Mouse (Mus musculus): ENCODE results near the gene Irx2. TPM values are rescaled to one million over a fixed set of nuclear protein-coding genes. Genes with fewer than 3 reads are reported as not detected.

Irx2 gene
- total RNA-seq (2015; ENCODE audit: low replicate concordance) (not detected in 2 replicates), total RNA-seq (2017; ENCODE audit: low replicate concordance) (not detected in 2 replicates)

DNA sequence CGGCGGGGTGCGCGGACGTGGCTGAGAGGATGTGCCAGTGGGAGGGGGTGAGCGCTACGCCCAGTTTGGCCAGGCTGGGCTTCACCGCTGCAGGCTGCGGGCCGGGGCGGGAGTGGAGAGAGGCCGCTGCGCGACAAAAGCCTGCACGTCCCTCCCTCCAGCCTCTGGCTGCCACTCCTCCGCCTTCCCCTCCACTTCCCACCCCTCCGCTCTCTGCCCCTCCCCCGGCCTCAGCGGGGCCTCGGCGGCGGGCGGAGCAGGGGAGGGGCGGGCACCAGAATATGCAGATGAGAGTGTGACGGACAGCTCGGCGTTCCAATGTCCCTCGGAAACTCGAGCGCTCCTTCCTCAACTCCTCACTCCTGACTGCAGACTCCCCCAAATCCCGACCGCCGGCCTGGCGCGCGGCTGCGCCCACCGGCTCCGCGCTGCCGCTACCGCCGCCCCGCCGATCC, at the start of gene Irx2:
TSS of gene Irx2 (plus strand) at position 359 of the 455 bp plus-strand sequence.
- ATAC-seq (replicated peaks; ENCODE audit: low FRiP score, poor library complexity, severe bottlenecking), result no peak

DNA sequence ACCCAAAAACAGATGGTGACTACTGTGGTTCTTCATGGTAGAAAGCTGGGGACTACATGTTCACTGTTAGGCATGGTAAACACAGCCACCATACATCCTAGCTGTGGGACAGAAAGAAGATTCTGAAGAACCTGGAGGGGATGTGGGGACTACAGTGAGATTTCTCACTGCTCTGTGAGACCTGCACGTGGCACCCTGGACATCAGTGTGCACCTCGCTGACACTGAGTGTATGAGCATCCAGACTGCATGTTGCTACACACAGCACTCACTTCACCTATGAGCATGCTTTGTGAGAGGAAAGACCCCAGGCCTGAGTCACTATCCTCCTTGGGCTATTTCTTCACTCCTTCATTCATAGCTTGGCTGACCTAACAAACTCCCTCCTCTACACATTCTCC, 47.3 kb upstream of the Irx2 start:
- no peak for ATAC-seq (replicated peaks; ENCODE audit: low FRiP score, poor library complexity, severe bottlenecking)

DNA sequence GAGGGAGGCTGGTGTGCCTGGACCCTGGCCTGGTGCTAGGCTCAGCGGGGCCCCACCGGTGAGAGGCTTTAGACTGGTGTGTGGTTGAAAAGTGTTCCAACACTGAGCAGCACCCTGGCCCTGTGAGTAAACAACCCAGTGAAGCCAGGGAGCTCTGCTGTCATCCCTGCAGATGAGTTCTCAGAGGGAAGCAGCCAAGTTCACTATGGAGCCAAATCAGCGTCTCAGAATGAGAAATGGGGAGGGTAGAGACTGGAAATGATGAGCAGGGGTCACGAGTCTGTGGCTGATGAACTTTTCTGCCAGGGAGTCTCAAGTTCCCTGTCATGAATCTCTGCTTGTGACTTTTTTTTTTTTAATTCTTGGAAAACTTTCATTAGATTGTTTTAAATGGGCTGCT, 36.1 kb upstream of the Irx2 start:
- no peak for ATAC-seq (replicated peaks; ENCODE audit: low FRiP score, poor library complexity, severe bottlenecking)

DNA sequence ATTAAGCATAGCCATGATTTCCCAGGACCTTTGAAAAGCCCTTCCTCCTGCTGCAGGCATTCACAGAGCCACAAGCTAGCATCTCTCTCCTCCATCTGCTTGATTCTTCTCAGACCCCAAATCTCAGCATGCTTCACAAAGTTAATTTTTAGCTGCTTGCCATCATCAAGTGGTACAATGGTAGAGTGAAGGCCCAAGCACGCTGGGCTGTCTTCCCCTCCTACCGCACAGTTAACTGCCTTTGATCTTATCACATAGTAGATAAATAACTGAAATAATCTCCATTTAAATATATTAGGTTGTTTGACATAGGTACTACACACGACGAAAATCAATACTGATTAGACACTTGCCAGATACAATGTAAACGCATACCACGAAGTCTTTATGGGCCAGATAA, 35.3 kb upstream of the Irx2 start:
- ATAC-seq (replicated peaks; ENCODE audit: low FRiP score, poor library complexity, severe bottlenecking), result no peak

DNA sequence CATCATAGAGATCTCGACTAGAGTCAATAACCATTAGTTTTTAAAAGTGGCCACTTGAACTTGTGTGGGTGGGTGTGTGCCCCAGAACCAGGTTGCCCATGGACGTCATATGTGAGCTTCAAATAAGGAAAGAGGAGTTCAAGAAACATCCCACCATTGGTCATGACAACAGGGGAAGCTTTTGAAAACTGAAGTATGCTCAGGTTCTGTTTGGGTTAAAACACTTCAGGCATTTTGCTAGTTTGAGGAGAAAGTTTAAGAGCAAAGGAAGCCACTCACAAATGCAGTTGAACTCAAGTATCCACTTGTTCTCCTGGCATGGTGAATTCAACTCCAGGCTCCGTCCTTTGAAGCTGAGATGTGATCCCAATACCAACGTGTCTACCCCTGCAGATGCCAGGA, 34.9 kb upstream of the Irx2 start:
- ATAC-seq (replicated peaks; ENCODE audit: low FRiP score, poor library complexity, severe bottlenecking), result no peak

DNA sequence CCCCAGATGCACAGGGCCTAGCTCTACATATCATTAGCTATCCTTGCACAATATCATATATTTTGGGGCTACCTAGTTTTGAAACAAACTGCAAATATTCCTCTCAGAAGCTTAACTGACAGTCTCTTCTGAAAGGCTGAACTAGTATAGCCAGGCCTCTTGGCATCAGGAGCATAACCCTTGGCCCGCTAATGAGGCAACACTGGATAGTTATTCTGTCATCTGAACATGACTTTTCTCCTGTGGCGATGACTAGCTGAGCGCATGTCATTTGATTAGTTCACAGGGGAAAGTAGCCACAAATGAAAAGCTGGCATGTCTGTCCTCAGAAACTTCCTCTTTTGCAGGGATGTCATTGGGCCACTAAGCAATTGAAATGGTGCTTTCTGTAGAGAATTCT, 29.4 kb upstream of the Irx2 start:
- no peak for ATAC-seq (replicated peaks; ENCODE audit: low FRiP score, poor library complexity, severe bottlenecking)

DNA sequence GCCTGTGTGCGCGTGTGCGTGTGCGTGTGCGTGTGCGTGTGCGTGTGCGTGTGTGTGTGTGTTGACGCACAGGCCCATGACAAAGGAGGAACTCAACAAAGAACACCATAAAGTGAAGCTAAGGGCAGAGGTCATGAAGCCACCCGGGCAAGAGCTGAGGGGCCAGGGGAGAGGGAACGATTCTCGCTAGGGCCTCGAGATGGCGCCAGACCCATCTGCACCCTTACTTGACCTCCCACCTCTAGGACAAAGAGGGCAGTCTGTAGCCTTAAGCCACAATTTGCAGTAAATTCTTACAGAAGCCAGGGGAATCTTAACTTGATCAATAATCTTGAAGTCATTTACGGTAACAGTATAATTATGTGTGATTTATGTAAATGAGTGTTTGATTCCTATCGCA, 19.9 kb upstream of the Irx2 start:
- ATAC-seq (replicated peaks; ENCODE audit: low FRiP score, poor library complexity, severe bottlenecking), result no peak

DNA sequence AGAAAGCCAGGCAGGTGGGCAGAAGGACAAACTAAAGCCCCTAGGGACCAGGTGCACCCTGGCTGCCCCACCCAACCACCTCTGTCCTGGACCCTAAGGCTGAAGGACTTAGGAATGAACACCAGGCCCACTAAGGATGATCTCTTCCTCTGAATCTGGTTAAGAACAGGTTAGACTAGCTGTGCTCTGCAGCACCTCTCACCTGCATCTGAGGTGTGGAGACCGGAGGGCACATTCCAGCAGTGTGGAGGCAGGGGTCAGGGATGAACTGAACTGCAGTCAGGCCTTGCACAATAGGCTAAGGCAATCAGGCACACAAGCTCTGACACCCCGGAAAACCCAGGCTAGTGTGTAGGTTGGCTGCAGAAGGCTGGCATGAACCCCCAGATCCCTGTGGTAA, 18.3 kb upstream of the Irx2 start:
- ATAC-seq (replicated peaks; ENCODE audit: low FRiP score, poor library complexity, severe bottlenecking), result no peak

DNA sequence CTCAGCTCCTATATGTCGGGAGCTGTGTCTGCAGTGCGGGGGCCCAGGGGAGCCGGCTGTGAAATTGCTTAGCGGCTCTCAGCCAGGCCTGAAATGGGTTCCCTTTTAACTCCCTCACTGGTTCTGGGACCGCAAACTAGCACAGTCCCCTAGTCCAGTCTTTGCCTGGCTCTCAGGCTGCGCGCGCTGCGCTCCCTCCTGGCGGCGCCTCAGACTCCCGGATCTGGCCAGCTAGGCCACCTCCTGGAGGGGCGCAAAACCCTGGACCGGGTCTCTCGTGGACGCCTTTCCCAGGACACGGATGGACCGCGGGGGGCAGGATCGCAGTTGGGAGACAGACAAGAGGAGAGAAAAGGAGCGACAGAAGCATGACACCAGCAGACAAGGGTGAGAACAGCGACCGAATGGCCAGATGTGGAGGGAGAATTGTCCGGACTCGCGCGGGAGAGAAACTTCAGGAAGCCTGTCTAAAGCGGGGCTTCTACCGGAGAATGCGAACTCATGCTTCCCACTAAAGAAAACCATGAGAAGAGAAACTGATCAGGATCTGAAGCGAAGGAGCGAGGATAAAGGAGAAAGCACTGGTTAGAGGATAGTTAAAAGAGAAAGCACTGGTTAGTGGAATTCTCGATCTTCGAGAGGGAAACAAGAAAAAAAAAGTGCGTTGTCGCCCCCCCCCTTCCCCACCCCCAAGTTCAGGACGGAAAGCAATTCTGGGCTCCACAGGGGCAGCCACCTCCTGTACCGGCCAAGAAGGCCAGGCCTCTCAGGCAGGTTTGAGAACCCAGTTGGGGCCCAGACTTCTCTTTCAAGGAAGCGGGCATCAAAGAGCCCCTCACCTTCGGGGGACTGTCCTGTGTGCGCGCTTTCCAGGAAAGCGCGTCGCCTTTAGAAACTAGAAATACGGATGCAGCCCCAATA, 4.4 kb upstream of the Irx2 start:
- no peak for ATAC-seq (replicated peaks; ENCODE audit: low FRiP score, poor library complexity, severe bottlenecking)

DNA sequence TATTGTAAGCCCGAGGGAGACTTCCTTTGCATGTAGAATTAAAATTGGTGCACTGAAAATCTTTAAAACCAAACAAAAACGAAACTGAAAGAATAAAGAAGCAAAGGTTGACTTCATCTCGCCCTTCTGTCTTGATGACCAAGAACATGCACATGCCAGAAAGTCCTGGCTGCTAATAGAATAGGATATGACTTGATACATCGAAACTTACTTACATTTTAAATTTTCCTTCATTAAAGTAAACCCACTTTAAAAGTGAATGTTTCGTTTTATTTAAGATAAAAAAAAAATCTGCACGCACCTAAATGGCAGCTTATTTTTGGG, 3.8 kb upstream of the Irx2 start:
- no peak for ATAC-seq (replicated peaks; ENCODE audit: low FRiP score, poor library complexity, severe bottlenecking)

DNA sequence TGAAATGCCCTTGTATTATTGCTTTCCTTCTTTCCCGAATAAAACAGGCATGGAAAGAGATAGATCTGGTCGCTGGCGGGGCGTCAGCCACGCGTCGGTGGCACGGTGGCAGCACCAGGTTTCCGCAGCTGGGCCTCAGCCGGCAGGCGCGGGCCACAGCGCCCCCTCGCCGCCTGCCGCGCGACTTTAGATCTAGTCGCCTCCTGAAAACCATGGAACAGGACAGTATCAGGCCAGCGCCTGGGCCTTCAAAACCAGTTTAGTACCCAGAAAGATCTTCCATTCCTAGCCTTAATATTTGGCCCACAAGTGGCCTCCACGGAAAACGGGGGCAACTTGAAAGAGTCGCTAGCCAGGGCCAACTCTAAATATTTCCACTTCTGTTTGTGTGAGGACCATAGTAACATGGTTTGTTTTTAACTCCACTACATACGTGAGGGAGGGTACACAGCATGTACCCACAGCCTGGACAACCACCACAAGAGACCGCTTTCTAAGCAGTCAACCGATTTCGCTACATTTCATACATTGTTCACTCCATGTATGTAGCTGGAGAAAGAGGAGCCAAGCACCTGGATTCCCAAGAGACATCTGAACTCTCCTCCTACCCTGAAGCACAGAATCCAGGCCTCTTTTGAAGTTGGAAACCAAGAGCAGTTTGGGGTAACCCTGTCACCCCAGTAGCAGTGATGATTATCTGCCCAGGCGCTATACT, 3.2 kb upstream of the Irx2 start:
- no peak for ATAC-seq (replicated peaks; ENCODE audit: low FRiP score, poor library complexity, severe bottlenecking)

DNA sequence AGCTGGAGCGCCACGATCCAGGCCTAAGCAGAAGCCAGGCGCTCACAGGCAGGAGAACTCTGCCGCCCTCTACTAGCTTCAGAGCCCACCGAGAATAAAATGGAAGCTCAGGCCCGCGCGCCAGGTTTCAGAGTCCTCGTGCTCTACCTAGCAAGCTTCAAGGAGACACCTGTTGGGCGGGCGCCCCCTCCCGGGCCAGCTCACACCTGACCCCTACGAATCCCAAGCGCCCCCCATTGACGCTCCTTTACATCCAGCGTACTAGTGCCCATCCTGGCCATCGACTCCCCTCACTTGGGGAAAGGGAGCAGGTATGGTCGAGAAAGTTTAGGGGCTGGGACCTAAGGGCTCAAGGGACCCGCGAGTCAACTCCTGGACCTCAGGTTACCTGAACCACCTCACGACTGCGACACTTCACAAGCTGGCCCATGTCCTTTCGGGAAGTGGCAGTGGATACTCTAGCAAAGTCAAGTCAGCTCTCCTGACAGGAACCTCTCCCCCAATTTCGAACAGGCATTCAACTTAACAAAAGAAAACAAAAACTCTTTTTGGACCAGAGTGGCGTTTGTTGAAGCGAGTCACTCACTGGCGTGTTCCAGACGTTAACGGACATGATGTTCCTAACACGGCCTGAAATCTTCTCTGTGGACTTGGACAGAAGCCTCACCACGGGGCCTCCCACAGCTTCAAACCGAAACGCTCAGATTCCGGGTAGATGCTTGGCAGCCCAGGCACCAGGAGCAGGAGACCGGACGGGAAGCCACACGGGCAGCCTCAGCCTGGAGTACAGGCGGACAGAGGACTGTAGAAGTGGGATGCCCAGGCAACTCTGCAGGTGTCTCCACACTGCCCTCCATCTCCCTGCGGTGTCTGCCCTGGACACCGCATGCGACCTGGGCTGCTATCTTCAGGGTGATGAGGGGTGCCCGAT, 964 bp upstream of the Irx2 start:
- no peak for ATAC-seq (replicated peaks; ENCODE audit: low FRiP score, poor library complexity, severe bottlenecking)

DNA sequence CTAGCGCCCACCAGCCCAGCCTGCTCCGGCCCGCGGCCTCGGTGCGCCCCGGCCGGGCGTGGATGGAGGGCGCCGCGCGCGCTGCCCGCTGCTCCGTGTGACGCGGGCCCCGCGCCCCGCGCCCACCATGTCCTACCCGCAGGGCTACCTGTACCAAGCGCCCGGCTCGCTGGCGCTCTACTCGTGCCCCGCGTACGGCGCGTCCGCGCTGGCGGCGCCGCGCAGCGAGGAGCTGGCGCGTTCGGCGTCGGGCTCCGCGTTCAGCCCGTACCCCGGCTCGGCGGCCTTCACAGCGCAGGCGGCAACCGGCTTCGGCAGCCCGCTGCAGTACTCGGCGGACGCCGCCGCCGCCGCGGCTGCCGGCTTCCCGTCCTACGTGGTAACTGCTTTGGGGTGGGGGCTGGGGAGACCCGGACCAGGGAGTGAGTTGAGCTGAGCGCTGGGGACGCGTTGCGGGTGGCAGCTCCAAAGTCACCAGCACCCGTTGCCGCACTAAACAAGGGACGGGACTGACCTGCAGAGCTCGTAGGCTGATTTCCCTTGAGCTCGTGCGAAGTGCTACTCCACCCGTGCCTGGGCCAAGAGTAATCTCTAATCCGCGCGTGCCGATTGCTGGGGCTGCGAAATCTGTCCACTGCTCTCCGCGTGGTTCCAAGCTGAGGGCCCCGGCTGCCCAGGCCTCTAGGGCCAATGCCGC, 463 bp downstream of the Irx2 start:
- no peak for ATAC-seq (replicated peaks; ENCODE audit: low FRiP score, poor library complexity, severe bottlenecking)

DNA sequence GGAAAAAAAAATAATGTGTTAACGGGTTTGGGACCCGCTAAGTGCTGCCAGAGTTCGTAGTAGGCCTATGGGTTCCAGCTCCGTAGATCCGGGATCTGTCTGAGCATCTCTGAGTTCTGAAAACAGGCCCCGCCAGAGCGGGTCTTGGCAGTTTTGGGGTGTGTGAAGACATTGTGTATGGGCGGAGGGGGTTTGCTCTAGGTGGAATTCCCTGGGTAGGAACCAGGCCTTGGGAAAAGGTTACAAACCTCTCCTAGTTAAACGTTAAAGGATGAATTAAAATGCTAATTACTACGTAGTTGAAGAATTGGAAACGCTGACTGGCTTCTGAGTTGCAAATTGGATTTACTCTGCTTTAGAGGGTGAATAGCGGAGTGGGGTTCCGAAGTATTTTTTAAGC, 1.2 kb downstream of the Irx2 start:
- no peak for ATAC-seq (replicated peaks; ENCODE audit: low FRiP score, poor library complexity, severe bottlenecking)

DNA sequence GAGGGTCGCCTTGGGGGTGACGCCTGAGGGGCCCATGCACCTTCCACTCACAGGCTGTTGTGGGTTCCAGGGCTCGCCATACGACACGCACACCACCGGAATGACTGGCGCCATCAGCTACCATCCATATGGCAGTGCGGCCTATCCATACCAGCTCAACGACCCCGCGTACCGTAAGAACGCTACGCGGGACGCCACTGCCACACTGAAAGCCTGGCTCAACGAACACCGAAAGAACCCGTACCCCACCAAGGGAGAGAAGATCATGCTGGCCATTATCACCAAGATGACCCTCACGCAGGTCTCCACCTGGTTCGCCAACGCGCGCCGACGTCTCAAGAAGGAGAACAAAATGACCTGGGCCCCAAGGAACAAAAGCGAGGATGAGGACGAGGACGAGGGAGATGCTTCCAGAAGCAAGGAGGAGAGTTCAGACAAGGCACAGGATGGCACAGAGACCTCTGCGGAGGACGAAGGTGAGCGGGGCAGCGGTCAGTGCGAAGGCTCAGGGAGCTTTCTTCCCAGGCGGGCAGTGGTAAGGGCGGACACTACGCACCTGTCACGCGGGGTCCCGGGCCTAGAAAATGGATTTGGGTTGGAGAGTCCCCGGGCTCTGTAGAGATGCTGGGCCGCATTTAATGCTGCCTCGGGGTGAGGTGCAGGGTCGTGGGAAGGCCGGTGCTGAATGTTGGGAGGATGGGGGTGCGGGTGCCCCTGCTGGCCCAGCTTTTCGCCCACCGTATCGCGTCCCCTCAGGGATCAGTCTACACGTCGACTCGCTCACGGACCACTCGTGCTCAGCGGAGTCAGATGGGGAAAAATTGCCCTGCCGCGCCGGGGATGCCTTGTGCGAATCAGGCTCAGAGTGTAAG, 2.1 kb downstream of the Irx2 start:
- ATAC-seq (replicated peaks; ENCODE audit: low FRiP score, poor library complexity, severe bottlenecking), result no peak

DNA sequence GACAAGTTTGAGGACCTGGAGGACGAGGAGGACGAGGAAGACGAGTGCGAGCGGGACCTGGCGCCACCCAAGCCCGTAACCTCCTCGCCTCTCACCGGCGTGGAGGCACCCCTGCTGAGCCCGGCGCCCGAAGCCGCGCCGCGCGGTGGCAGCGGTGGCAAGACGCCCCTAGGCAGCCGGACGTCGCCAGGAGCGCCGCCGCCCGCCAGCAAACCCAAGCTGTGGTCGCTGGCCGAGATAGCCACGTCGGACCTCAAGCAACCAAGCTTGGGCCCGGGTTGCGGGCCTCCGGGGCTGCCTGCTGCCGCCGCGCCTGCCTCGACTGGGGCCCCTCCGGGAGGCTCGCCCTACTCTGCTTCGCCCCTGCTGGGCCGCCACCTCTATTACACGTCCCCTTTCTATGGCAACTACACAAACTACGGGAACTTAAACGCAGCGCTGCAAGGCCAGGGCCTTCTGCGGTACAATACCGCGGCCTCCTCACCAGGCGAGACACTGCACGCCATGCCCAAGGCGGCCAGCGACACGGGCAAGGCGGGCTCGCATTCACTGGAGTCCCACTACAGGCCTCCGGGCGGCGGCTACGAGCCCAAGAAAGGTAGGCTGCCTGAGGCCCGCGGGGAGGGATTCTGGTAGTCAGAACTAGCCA, 2.9 kb downstream of the Irx2 start:
- ATAC-seq (replicated peaks; ENCODE audit: low FRiP score, poor library complexity, severe bottlenecking), result no peak

DNA sequence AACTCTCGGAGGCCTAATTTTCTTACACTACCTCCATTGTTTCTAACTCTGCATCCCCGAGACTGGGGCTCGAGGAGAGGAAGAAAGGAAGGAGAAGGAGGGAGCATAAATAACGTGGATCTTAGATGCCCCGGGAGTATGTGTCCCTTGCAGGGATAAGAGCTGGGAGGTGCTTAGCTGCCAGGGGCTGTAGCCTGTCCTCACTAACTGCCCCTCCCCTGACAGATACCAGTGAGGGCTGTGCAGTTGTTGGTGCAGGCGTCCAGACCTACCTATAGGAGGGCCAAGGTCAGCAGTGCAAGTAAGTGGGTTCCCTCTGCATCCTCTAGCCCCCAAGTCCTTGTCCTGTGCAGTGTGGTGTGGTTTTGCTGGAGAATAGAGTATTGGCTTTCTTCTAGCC, 3.7 kb downstream of the Irx2 start:
- no peak for ATAC-seq (replicated peaks; ENCODE audit: low FRiP score, poor library complexity, severe bottlenecking)

DNA sequence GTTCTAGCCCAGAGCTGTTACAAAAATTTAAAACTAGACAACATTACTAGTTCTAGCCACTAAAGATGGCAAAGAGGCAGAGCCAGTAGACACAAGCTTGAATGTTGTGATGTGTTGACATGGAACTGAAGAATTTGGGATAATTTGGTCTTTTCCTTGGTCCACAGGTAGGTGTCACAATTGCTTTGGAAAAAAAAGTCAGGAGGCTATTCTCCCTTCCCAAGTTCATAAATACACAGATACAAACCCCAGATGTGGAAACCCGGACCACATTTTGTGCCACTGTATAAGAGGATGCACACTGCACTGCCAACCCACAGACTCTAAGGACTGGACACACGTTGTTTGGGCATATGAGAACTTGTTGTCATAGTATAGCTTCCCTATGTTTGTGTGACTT, 4.5 kb downstream of the Irx2 start:
- no peak for ATAC-seq (replicated peaks; ENCODE audit: low FRiP score, poor library complexity, severe bottlenecking)
